Mouse (Mus musculus): ENCODE measurements around the gene Med9. TPM values are rescaled to one million over a fixed set of nuclear protein-coding genes. Genes with fewer than 3 reads are reported as not detected.
A peak's percentile ranks its signal among the peaks of the same experiment; 100 is the strongest.

Med9 gene
- total RNA-seq, 2 experiments from 2014 or later, result 42.6 to 43.5 TPM

DNA sequence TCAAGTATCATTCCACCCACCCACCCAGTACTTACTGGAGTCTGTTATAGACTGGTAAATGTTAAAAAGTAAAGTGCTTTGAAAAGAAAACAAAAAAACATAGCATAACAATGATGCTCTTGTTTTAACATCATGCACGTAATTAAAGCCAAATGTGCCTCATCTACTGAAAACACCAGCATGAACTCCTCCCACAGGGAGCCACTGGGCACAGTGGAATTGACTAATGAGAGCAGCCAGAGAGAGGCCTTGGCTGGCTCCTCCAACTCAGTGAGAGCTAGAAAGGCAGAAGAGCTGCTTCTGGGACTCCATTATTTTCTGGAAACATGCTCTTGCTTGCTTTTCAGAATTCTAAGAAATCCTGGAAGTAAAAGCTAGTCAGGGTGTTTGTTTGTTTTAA lies 41.4 kb downstream of the Med9 start:
- no peak for DNase-seq (ENCODE audit: low spot score in 2 of 2)

DNA sequence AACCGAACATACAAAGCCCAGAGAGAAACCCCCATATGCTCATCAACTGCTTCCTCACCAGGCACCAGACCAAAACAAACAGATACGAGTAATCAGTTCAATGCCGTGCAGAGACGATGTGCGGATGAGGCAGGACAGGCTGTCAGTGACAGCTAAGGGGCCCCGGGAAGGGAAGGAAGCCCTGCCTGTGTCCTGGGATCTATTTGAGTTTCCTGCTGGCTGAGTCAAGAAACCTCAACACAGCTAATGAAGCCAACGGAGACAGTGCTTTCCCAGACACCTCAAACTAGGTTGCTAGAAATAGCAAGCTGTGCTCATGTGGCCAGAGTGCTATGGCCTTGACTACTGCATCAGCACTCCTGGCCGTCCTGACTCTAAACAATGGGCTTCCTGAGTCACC lies 43.4 kb downstream of the Med9 start:
- DNase-seq (ENCODE audit: low spot score in 2 of 2), result no peak

DNA sequence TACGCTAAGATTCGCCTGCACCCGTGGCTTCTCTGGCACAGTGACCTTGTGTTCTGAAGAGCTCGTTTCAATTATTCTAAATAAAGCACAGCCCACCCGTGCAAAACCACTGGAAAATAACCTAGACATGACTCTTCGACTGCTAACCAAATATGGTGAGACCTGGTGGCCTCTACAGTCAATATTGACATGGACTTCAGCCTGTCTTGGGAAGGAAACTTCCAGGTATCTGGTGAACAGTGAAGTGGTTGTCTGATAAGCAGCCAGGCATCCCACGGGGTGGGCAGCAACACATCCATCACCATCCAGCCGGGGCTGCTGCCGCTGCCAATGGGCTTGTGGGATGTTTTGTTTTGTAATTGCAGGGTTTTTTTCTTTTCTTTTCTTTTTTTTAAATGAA lies 46.3 kb downstream of the Med9 start:
- no peak for DNase-seq (ENCODE audit: low spot score in 2 of 2)

DNA sequence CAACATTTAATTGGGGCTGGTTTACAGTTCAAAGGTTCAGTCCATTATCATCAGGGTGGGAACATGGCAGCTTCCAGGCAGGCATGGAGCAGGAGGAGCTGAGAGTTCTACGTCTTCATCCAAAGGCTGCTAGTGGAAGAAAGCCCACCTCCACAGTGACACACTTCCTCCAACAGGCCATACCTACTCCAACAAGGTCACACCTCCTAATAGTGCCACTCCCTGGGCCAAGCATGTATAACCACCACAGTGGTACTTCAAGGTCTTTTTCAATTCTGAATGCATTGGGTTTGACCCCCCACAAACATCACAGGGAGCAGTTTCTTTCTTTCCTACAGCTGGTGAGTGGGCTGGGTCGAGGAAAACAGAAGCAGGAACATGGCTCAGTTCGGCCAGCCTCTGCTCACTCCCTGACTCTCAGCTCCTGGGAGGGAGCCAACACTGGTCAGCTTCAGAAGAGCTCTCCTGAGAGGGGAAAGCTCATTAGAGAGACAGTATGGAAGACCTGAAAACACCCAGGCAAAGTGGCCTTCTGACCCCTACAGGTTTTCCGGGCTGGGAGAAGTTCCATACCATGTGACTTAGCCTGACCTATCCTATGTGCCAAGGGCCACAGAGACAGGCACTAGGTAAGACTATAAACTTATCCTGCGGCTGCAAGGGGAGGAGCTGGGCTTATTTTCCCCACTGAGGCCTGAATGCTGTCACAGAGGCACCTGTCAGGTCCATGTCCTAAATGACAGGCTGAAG lies 53.4 kb downstream of the Med9 start:
- no peak for DNase-seq (ENCODE audit: low spot score in 2 of 2)

DNA sequence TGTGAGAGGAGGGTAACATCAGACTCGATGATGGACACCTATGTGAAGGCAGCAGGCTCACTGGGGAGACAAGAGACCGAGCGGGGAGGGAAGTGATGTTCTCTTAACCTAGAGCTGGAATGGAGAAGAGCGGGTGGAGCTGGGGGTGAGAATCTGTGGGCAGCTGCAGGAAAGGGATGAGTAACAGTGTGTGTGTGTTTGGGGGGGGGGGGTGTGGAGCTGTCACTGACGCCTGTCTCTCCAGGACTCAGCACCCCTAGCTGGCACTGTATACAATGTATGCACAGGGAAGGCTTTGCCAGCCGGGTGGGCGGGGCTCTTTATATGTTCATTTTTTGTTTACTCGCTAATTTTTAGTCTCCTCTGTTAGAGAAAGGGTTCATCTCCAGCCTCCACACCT lies 55.8 kb downstream of the Med9 start:
- peak in 1 of 2 experiments; percentile 18 for DNase-seq (ENCODE audit: low spot score in 2 of 2)

DNA sequence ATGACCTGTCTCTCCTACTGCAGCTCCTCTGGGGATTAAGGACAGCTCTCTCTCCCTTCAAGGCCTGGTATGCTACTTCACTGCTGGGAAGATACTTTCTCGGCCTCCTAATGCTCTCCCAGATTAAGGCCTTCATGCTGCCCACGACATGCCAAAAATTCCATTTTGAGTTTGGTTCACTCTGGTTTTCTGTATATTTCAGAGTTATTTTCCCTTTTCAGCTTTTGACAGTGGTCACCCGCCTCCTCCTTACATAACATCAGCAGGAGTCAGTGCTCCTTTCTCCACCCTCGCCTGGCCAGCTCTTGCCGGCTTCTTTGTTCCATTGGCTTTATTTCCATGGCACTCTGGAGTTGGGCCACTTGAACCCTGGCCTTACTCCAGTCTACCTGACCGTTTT lies 56.7 kb downstream of the Med9 start:
- DNase-seq (ENCODE audit: low spot score in 2 of 2), result no peak

DNA sequence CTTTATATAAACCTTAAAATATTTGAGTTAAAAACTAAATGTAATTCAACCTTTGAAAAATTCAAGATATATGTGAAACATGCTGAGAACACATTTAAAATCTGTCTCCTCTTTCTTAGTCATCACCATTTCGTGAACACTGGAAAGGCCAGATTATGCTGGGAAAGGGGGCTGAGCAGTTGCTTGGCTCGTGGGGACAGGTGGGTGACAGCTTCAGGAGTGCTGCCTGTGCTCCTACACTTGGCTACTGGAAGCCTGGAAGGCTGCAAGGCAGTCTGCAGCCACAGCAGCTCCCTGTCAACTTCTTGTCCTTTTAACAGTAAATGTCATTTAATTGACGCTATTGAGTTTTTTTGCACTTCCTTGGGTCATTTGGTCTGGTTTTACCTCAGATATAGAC lies 57.9 kb downstream of the Med9 start:
- no peak for DNase-seq (ENCODE audit: low spot score in 2 of 2)

DNA sequence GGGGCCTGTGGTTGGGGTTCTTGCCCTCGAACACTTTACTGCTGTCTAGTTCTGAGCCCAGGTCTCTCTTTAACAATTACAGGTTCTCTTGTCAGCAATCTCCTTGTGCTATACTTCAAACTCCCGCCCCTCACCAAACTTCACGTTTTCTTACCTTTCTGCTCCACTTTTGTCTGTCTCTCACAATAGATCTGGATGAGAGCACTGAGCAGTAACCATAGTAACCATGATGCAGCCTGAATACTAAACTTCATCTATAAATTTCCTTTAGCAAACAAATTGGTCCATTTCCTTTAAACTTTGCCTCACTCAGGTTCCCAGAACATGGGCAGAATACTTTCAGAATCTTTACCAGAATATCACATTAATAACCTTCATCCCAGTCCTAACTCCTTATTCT lies 61.4 kb downstream of the Med9 start:
- DNase-seq (ENCODE audit: low spot score in 2 of 2), result no peak

DNA sequence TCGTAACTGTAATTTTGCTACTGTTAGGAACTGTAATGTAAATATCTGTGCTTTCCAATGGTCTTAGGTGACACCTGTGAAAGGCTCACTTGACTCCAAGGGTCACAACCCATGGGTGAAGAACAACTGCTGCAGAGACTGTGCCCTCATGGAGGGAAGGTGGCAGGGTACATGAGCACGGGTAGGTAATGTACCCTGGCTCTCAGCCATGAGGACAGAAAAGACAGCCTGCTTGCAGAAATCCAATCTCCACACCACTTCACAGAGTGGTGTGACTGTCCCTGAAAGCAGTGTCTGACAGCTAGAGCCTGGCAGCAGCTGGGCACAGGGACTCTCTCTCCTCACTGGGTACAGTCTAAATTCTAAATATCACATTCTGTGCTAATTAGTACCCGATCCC lies 63.5 kb downstream of the Med9 start:
- no peak for DNase-seq (ENCODE audit: low spot score in 2 of 2)

Other genes starting within 250 kb of the Med9 start
- gene Pld6, start 160.6 kb upstream of the Med9 start, total RNA-seq (2021), result under 1 TPM; 0.35 to 0.61 TPM
- 10 to 100 TPM; 51.5 to 51.8 TPM for gene Flcn, start 138.2 kb upstream of the Med9 start, total RNA-seq (2021)
- gene Nt5m, start 108.8 kb upstream of the Med9 start, total RNA-seq (2021), result 10 to 100 TPM; 55.6 to 56.0 TPM
- 10 to 100 TPM; 72.0 to 73.3 TPM for gene Cops3, start 108.4 kb upstream of the Med9 start, total RNA-seq (2021)
- gene Rasd1, start 16.7 kb downstream of the Med9 start, total RNA-seq (2021), result 10 to 100 TPM; 58.8 to 74.2 TPM
- 1 to 10 TPM; 2.4 to 7.8 TPM for gene Pemt, start 98.3 kb downstream of the Med9 start, total RNA-seq (2021)
- 10 to 100 TPM; 76.2 to 80.9 TPM for gene Rai1, start 156.8 kb downstream of the Med9 start, total RNA-seq (2021)

All from layer of hippocampus, adult 18-20 months (tissue).